In genomic region chr17:13487291-13488215, GRCm38 (mm10) we compare ENCODE assay signal across 10 mouse cellular contexts.
A peak's percentile ranks its signal among the peaks of the same experiment; 100 is the strongest.
DNase-seq lines count a peak whose midpoint lies in the region; ATAC-seq and TF ChIP-seq lines count a peak whose summit lies in the region.
"Had no signal": no experiment of that assay in that cellular context is flagged by ENCODE, and none has a peak within 500 bp of the region (broad histone marks: within the 10 kb centered on the region; RNA-seq: fewer than 3 reads in every experiment).

No protein-coding gene starts in this region.

- H3K9me3 ChIP-seq in midbrain, embryonic 15.5 days, result no peaks in the 10 kb centered on the region
- no peaks in the 10 kb centered on the region for H3K9me3 ChIP-seq in midbrain, embryonic 14.5 days (ENCODE audit: control insufficient read depth, low read length)

- no peak overlapping the region for H3K27ac ChIP-seq in midbrain, embryonic 15.5 days
- H3K27ac ChIP-seq in midbrain, embryonic 14.5 days (replicated peaks; ENCODE audit: low read depth, low read length), result no peak overlapping the region
- no peak overlapping the region for H3K27ac ChIP-seq in thymus, adult 2 months (ENCODE audit: control insufficient read depth, insufficient read depth, low read length)

- H3K27me3 ChIP-seq in midbrain, embryonic 15.5 days (replicated peaks), result no peaks in the 10 kb centered on the region
- no peaks in the 10 kb centered on the region for H3K27me3 ChIP-seq in midbrain, embryonic 14.5 days (ENCODE audit: control insufficient read depth, insufficient read depth, low read length)
- no peaks in the 10 kb centered on the region for H3K27me3 ChIP-seq in thymus, adult 2 months (ENCODE audit: control insufficient read depth, insufficient read depth, low read length)

- intact Hi-C loops in left cerebral cortex, postnatal 25 days (cut with DNase I), result no loop called here

- H3K4me3 ChIP-seq in midbrain, embryonic 15.5 days, result no peak overlapping the region
- H3K4me3 ChIP-seq in midbrain, embryonic 14.5 days (replicated peaks; ENCODE audit: low read depth, low read length), result no peak overlapping the region
- no peak overlapping the region for H3K4me3 ChIP-seq in thymus, adult 2 months (ENCODE audit: control insufficient read depth, insufficient read depth, low read length)

- no peaks in the 10 kb centered on the region for H3K36me3 ChIP-seq in midbrain, embryonic 15.5 days (replicated peaks)
- no peaks in the 10 kb centered on the region for H3K36me3 ChIP-seq in midbrain, embryonic 14.5 days (ENCODE audit: control insufficient read depth, insufficient read depth, low read length)
- H3K36me3 ChIP-seq in thymus, adult 2 months (ENCODE audit: control insufficient read depth, insufficient read depth, low read length), result no peaks in the 10 kb centered on the region

- WGBS in midbrain, embryonic 15.5 days, result 85% methylated on average over 10 of the region's 10 CpGs
- 85% methylated on average over 10 of the region's 10 CpGs for WGBS in midbrain, embryonic 14.5 days
- 96% methylated on average over 10 of the region's 10 CpGs for WGBS in thymus, adult 2 months

- H3K4me2 ChIP-seq in midbrain, embryonic 15.5 days, result no peak overlapping the region
- H3K4me2 ChIP-seq in midbrain, embryonic 14.5 days (ENCODE audit: low read length), result no peak overlapping the region

- H3K4me1 ChIP-seq in midbrain, embryonic 15.5 days, result no peaks in the 10 kb centered on the region
- H3K4me1 ChIP-seq in midbrain, embryonic 14.5 days (ENCODE audit: control insufficient read depth, insufficient read depth, low read length), result no peaks in the 10 kb centered on the region
- H3K4me1 ChIP-seq in thymus, adult 2 months (replicated peaks; ENCODE audit: control insufficient read depth, insufficient read depth, low read length), result no peaks in the 10 kb centered on the region

- TF ChIP-seq CTCF in thymus, adult 2 months (IDR thresholded peaks at IDR 0.05; ENCODE audit: borderline replicate concordance, control insufficient read depth, extremely low read depth, insufficient read depth, low read length, poor library complexity), result no peak

- no peak for DNase-seq in midbrain, embryonic 14.5 days
- DNase-seq in heart, adult 8-10 months (ENCODE audit: low spot score), result peak; percentile 67
- DNase-seq in heart, postnatal 4 days, result peak; percentile 85
- no peak for DNase-seq in cerebellum, postnatal 25 days
- no peak for DNase-seq in yolk sac, embryonic 10.5 days (ENCODE audit: low spot score)
- DNase-seq in left cerebral cortex, postnatal 25 days (ENCODE audit: low spot score in 2 of 2), result no peak
- DNase-seq in thymus, adult 2 months, result no peak
- DNase-seq: cerebellum, adult 18-20 months had no signal

- no peak for TF ChIP-seq POLR2A in thymus, adult 2 months (IDR thresholded peaks at IDR 0.05; ENCODE audit: control insufficient read depth, extremely low read depth, insufficient read depth, low read length, poor library complexity)

- ATAC-seq in midbrain, embryonic 15.5 days (replicated peaks), result 0 out of 2 replicates have a peak, but pooled peaks have one; percentile 17
- ATAC-seq in midbrain, embryonic 14.5 days (ENCODE audit: low FRiP score, low TSS enrichment), result no peak
- ATAC-seq: midbrain, embryonic 16.5 days had no signal

- no peak overlapping the region for H3K9ac ChIP-seq in midbrain, embryonic 15.5 days
- no peak overlapping the region for H3K9ac ChIP-seq in midbrain, embryonic 14.5 days (replicated peaks; ENCODE audit: low read length)

Comparison
In these comparisons a context has a peak if more than half of its experiments do, and no peak if none do; other contexts are left out.
1. DNase-seq: peak in heart, adult 8-10 months (single experiment) and heart, postnatal 4 days (single experiment); none in midbrain, embryonic 14.5 days (single experiment), cerebellum, postnatal 25 days (0 of 2), yolk sac, embryonic 10.5 days (single experiment), left cerebral cortex, postnatal 25 days (0 of 2) and thymus, adult 2 months (single experiment).